Mouse (Mus musculus) liver, adult 2 months (tissue): Measurements from ENCODE around the gene Allc. TPM values are rescaled to one million over a fixed set of nuclear protein-coding genes. Genes with fewer than 3 reads are reported as not detected.

Source experiments
- DNase-seq: peaks from one replicate; pipeline ENCODE4 v3.0.0-alpha.2; 2011; ENCODE audit warnings: low read depth, low spot score; ENCODE audit errors: extremely low read depth
- H3K27ac ChIP-seq: fragments of 200-500 bp; replicated peaks from 2 replicates; pipeline ENCODE4 v1.5.1; 2012; ENCODE audit warnings: low read depth, mild to moderate bottlenecking, control low read depth, inconsistent platforms, low read length; ENCODE audit not compliant: insufficient read depth
- H3K27me3 ChIP-seq: fragments of 200-500 bp; 2 replicates; pipeline ENCODE4 v1.6.1; 2012; ENCODE audit warnings: mild to moderate bottlenecking, moderate library complexity, low read length, inconsistent platforms; ENCODE audit not compliant: control insufficient read depth, insufficient read depth
- H3K36me3 ChIP-seq: fragments of 200-500 bp; 2 replicates; pipeline ENCODE4 v1.6.1; 2012; ENCODE audit warnings: low read length, inconsistent platforms; ENCODE audit not compliant: control insufficient read depth, insufficient read depth
- H3K4me1 ChIP-seq: fragments of 200-500 bp; 2 replicates; pipeline ENCODE4 v1.6.1; 2011; ENCODE audit warnings: low read length; ENCODE audit not compliant: control insufficient read depth, insufficient read depth
- H3K4me3 ChIP-seq: fragments of 200-500 bp; 2 replicates; pipeline ENCODE4 v1.5.1; 2011; ENCODE audit warnings: low read depth, mild to moderate bottlenecking, control low read depth, low read length, moderate library complexity; ENCODE audit not compliant: insufficient read depth
- H3K79me2 ChIP-seq: fragments of 200-500 bp; 2 replicates; pipeline ENCODE4 v1.6.1; 2012; ENCODE audit warnings: inconsistent platforms, mild to moderate bottlenecking, low read length, moderate library complexity; ENCODE audit not compliant: control insufficient read depth, insufficient read depth
- H3K9ac ChIP-seq: fragments of 200-500 bp; 2 replicates; pipeline ENCODE4 v1.6.1; 2012; ENCODE audit warnings: low read depth, mild to moderate bottlenecking, control low read depth, inconsistent platforms, low read length
- CTCF ChIP-seq: fragments of 200-500 bp; IDR thresholded peaks from 2 replicates; pipeline ENCODE4 v1.5.1; 2011; ENCODE audit warnings: low read depth, low read length, control low read depth
- POLR2A ChIP-seq: fragments of 200-500 bp; IDR thresholded peaks from 2 replicates; pipeline ENCODE4 v1.6.1; 2011; ENCODE audit warnings: low read length, control low read depth; ENCODE audit not compliant: insufficient read depth; ENCODE audit errors: extremely low read depth
- WGBS: fragments of 180-500 bp; shearing (Covaris S2); methylation state at CpG from one replicate; pipeline ENCODE4 v1.1.7; 2018; 5-methylcytosine and 5-hydroxymethylcytosine counted together
- polyA plus RNA-seq: library from polyadenylated mRNA; depleted of rRNA; stranded (reverse); fragments of >200 nt; gene quantifications from 2 replicates; pipeline ENCODE4 v1.2.3, GENCODE M21; 2012
- total RNA-seq: library from RNA; depleted of rRNA; stranded (reverse); fragments of >200 nt; gene quantifications from 2 replicates; pipeline ENCODE4 v1.2.3, GENCODE M21; 2014

Allc gene
- total and polyA plus RNA-seq, 2 experiments, result not detected

DNA sequence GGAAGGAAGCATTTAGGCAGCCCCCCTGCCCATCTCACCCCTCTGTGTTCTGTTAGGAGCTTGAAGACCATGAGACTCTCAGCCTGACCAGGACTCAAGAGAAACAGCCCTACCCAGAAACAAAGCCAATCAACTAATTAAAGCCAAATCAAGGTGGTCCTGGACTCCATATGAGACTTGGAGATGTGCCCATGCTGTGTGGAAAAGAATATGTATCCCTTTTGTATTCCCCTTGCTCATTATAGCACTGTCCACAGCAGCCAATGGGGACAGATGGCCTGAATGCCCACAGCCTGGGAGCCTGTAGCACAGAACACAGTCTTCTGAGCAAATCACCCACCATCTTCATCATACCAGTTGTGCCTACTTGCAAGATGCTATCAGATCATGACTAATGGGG, 14.5 kb upstream of the Allc start:
- H3K4me1 ChIP-seq, result no peaks in the 10 kb centered on the region
- H3K36me3 ChIP-seq, result no peaks in the 10 kb centered on the region
- H3K9ac ChIP-seq, result no peak overlapping the region
- no peaks in the 10 kb centered on the region for H3K79me2 ChIP-seq
- no peak overlapping the region for H3K4me3 ChIP-seq
- H3K27ac ChIP-seq, result no peak overlapping the region
- H3K27me3 ChIP-seq, result no peaks in the 10 kb centered on the region
- DNase-seq, result no peak
- no peak for TF ChIP-seq CTCF
- TF ChIP-seq POLR2A, result no peak

- Histone ChIP-seq H3K79me2 (no peaks in the 10 kb centered on the region), H3K9ac (no peak overlapping the region), H3K4me3 (no peak overlapping the region), H3K27ac (no peak overlapping the region), H3K36me3 (no peaks in the 10 kb centered on the region), H3K4me1 (no peaks in the 10 kb centered on the region), H3K27me3 (no peaks in the 10 kb centered on the region)
- WGBS, result 28% methylated on average over 13 of the region's 13 CpGs
- no peak for DNase-seq
- TF ChIP-seq POLR2A, result no peak
Measured at GRCm38 (mm10) chr12:28590428-28590827, 8.1 kb upstream of the Allc start.

DNA sequence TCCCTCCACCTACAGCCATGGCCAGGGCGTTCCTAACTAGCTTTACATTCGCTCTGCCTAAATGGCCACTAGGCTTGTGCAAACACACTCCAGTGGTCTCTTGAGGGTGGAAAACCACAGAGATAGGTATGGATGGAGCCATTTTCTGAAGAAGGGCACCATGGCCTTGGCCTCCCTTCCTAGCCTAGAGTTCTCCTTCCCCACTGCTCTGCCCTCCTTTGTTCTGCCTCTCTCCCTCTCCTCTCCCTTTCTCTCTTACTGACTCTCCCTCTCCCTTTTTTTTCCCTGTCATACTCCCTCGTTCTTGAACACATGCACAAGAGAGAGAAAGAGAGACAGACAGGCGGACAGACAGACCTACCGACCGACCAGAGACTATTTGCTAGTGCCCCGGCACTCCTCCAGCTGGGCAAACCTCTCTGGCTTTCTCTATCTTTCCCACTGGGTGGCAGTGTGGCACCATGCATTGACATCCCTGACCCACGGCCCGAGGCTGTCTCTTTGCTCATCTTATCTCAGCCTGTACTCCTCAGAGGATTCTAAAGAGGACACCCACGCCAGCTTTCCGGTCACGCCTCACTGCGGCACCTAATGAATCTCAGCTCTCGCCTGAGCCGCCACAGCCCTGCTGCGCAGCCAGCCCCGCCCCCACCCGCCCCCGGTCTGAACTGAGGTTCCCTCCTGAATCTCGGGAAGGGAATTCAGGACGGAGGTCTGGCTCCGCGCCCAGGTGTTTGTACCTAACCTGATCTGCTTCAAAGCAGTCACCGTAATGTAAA, 7.0 kb upstream of the Allc start:
- Histone ChIP-seq H3K27ac (no peak overlapping the region), H3K36me3 (no peaks in the 10 kb centered on the region), H3K4me1 (no peaks in the 10 kb centered on the region), H3K4me3 (peak overlapping the region; percentile 26; the same call in 1 of the 2 replicates), H3K9ac (no peak overlapping the region), H3K27me3 (no peaks in the 10 kb centered on the region), H3K79me2 (no peaks in the 10 kb centered on the region)
- TF ChIP-seq POLR2A (no peak), CTCF (peak; percentile 95)
- DNase-seq, result peak; percentile 61
- 9% methylated on average over 24 of the region's 24 CpGs for WGBS

- Histone ChIP-seq H3K9ac (no peak overlapping the region), H3K36me3 (no peaks in the 10 kb centered on the region)
- 86% methylated on average over 6 of the region's 6 CpGs for WGBS
Measured at GRCm38 (mm10) chr12:28587949-28588348, 5.6 kb upstream of the Allc start.

DNA sequence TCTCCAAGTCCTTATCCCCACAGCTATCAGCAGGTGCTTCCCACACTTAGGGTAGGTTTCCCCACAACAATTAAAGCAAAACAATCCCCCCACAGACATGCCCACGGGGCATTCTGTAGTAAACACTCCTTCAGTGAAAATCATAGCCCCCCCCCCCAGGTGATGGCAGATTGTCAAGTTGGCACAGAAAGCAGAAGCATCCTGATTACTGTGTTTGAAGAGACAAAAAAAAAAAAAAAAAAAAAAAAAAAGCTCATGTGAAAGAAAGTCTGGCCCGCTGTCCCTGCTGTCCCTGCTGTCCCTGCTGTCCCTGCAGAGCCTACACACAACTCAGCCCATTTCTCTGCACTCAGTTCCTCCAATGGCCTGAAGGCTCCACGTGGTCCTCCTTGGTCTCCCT, 1.7 kb upstream of the Allc start:
- WGBS, result 40% methylated on average over 3 of the region's 3 CpGs
- Histone ChIP-seq H3K4me3 (no peak overlapping the region), H3K36me3 (no peaks in the 10 kb centered on the region), H3K79me2 (no peaks in the 10 kb centered on the region), H3K4me1 (no peaks in the 10 kb centered on the region), H3K27me3 (no peaks in the 10 kb centered on the region), H3K27ac (no peak overlapping the region), H3K9ac (no peak overlapping the region)
- no peak for DNase-seq
- TF ChIP-seq POLR2A (no peak), CTCF (no peak)

More at GRCm38 (mm10) chr12:28587949-28588348, 5.6 kb upstream of the Allc start:
- DNase-seq, result no peak
- Histone ChIP-seq H3K4me3 (no peak overlapping the region), H3K79me2 (no peaks in the 10 kb centered on the region), H3K4me1 (no peaks in the 10 kb centered on the region), H3K27me3 (no peaks in the 10 kb centered on the region), H3K27ac (no peak overlapping the region)
- TF ChIP-seq POLR2A (no peak), CTCF (no peak)

GRCm38 (mm10) chr12:28579132-28579531, 3.2 kb downstream of the Allc start:
- DNase-seq, result no peak

More at GRCm38 (mm10) chr12:28579132-28579531, 3.2 kb downstream of the Allc start:
- TF ChIP-seq CTCF (peak; percentile 81), POLR2A (no peak)
- Histone ChIP-seq H3K36me3 (no peaks in the 10 kb centered on the region), H3K4me1 (no peaks in the 10 kb centered on the region), H3K27me3 (no peaks in the 10 kb centered on the region), H3K79me2 (no peaks in the 10 kb centered on the region), H3K27ac (no peak overlapping the region), H3K9ac (no peak overlapping the region), H3K4me3 (no peak overlapping the region)
- WGBS, result 32% methylated on average over 4 of the region's 4 CpGs
